Mouse (Mus musculus): ENCODE data around the gene Tmbim1. TPM values are rescaled to one million over a fixed set of nuclear protein-coding genes. Genes with fewer than 3 reads are reported as not detected.

The Tmbim1 gene
- polyA plus RNA-seq, 1 experiment from 2014 or later = 31.2 TPM

DNA sequence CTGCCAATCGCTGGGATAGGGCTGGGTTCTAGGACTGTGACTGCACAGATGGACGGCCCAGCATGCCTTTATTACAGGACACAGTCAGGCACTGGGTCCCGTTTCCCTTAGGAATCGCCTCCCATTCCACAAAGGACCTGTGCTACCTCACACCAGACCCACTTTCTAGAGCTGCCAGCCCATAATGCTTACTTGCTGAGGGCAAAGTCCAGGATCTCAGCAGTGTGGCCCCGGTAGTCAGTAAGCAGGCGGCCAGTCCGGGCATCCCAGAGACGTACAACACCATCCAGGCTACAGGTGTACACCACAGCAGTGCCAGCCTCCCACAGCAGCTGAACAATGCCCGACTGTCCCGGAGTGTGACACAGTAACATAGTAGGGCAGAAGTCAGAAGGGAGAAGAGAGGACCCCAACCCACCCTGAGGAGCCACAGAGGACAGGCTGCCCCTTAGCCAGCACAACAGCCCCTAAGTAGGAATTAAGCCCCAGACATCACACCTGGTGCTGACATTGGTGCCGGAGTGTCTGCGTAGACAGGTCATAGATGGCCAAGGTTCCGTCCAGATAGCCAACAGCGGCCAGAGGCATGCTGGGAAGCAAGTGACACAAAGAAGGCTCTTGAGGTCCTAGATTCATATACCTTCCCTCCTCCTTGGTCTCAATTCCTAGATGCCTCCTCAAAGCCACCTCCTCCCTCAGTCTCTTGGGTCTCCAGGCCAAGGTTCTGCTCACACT is 24.7 kb downstream of the Tmbim1 start:
- Histone ChIP-seq H3K9ac (no peak overlapping the region), H3K4me1 (peaks cover 51% of the 10 kb centered on the region), H3K27me3 (no peaks in the 10 kb centered on the region), H3K27ac (no peak overlapping the region), H3K9me3 (replicated peaks) (no peaks in the 10 kb centered on the region), H3K36me3 (peaks cover 49% of the 10 kb centered on the region), H3K4me3 (replicated peaks) (no peak overlapping the region), H3K4me2 (no peak overlapping the region)
- no peak for ATAC-seq (replicated peaks; ENCODE audit: low FRiP score)
- WGBS = 91% methylated on average over 14 of the region's 14 CpGs

DNA sequence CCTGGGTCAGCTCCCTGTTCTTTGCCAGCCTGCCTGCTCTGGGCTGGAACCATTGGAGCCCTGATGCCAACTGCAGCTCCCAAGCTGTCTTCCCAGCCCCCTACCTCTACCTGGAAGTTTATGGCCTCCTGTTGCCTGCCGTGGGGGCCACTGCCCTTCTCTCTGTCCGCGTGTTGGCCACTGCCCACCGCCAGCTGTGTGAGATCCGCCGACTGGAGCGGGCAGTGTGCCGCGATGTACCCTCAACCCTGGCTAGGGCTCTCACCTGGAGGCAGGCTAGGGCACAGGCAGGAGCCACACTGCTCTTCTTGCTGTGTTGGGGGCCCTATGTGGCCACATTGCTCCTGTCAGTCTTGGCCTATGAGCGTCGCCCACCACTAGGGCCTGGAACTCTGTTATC is 26.4 kb downstream of the Tmbim1 start:
- Histone ChIP-seq H3K27ac (no peak overlapping the region), H3K4me1 (peaks cover 60% of the 10 kb centered on the region), H3K4me2 (no peak overlapping the region), H3K9ac (no peak overlapping the region), H3K27me3 (no peaks in the 10 kb centered on the region), H3K9me3 (replicated peaks) (no peaks in the 10 kb centered on the region), H3K36me3 (peaks cover 49% of the 10 kb centered on the region), H3K4me3 (replicated peaks) (no peak overlapping the region)
- 83% methylated on average over 11 of the region's 11 CpGs for WGBS
- ATAC-seq (replicated peaks; ENCODE audit: low FRiP score) = no peak

DNA sequence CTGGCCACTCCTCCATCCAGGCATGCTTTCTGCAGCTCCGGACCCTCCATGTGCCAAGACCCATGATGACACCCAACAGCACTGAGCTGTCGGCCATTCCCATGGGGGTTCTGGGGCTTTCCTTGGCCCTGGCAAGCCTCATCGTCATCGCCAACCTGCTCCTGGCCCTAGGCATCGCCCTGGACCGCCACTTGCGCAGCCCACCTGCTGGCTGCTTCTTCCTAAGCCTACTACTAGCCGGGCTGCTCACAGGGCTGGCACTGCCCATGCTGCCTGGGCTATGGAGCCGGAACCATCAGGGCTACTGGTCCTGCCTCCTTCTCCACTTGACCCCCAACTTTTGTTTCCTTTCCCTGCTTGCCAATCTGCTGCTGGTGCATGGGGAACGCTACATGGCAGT is 26.9 kb downstream of the Tmbim1 start, which contains the start of gene Gpbar1:
Gene Gpbar1 (plus strand): TSS at position 13 of the 400 bp plus-strand sequence.
- peak within 1 kb of the TSS; percentile 7; the same call in 1 of the 2 replicates for H3K4me2 ChIP-seq
- H3K27ac ChIP-seq = peak within 1 kb of the TSS; percentile 34
- peaks cover 58% of the 10 kb centered on the region for H3K4me1 ChIP-seq
- no peak within 1 kb of the TSS for H3K4me3 ChIP-seq (replicated peaks)
- WGBS = 87% methylated on average over 10 of the region's 10 CpGs
- H3K36me3 ChIP-seq = peaks cover 49% of the 10 kb centered on the region
- no peaks in the 10 kb centered on the region for H3K27me3 ChIP-seq
- ATAC-seq (replicated peaks; ENCODE audit: low FRiP score) = no peak
- no peaks in the 10 kb centered on the region for H3K9me3 ChIP-seq (replicated peaks)
- H3K9ac ChIP-seq = 0 out of 2 replicates have a peak within 1 kb of the TSS, but pooled peaks have one; percentile 14

DNA sequence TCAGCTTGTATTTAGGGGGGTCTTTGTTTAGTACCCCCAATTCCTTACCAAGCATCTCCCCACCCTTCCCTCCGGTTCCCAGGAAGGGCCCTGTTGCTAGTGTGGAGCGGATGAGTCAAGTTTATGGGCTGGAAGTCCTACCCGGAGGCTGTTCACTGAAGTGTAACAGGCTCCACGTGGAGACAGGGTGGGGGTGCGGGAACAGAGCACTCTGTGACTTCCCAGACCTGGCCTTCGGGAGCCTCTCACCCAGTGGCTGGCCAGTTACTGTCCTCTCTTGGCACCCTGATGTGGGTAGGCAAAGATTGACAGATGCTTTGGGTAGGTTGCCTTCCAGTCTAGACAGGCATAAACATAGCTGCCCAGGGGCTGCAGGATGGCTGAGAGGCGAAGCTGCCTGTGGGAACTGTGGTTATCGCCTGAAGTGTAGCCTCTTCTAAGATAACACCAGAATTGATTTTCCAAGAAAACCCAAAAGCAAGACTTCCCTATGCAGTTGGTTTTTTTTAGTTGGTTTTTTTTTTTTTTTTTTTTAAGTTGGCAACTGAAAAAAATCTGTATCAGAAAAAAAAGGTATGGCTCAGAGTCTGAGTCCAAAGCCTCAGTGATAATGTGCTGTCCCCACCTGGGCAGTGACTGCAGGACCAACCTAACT is 27.4 kb downstream of the Tmbim1 start:
- WGBS = 29% methylated on average over 8 of the region's 8 CpGs
- Histone ChIP-seq H3K9me3 (replicated peaks) (no peaks in the 10 kb centered on the region), H3K9ac (0 out of 2 replicates have a peak overlapping the region, but pooled peaks have one; percentile 14), H3K27me3 (no peaks in the 10 kb centered on the region), H3K36me3 (peaks cover 46% of the 10 kb centered on the region), H3K4me1 (peaks cover 53% of the 10 kb centered on the region), H3K4me2 (peak overlapping the region; percentile 7; the same call in 1 of the 2 replicates), H3K4me3 (replicated peaks) (no peak overlapping the region), H3K27ac (peak overlapping the region; percentile 34)
- ATAC-seq (replicated peaks; ENCODE audit: low FRiP score) = peak; percentile 27

GRCm38 (mm10) chr1:74277041-74277440 is 28.4 kb downstream of the Tmbim1 start:
- Histone ChIP-seq H3K4me1 (peaks cover 48% of the 10 kb centered on the region), H3K9ac (no peak overlapping the region), H3K4me2 (peak overlapping the region; percentile 7; the same call in 1 of the 2 replicates), H3K4me3 (replicated peaks) (no peak overlapping the region), H3K27me3 (no peaks in the 10 kb centered on the region), H3K9me3 (replicated peaks) (no peaks in the 10 kb centered on the region), H3K27ac (no peak overlapping the region), H3K36me3 (peaks cover 36% of the 10 kb centered on the region)
- peak; percentile 20; the same call in 1 of the 2 replicates for ATAC-seq (replicated peaks; ENCODE audit: low FRiP score)
- 58% methylated on average over 6 of the region's 6 CpGs for WGBS

DNA sequence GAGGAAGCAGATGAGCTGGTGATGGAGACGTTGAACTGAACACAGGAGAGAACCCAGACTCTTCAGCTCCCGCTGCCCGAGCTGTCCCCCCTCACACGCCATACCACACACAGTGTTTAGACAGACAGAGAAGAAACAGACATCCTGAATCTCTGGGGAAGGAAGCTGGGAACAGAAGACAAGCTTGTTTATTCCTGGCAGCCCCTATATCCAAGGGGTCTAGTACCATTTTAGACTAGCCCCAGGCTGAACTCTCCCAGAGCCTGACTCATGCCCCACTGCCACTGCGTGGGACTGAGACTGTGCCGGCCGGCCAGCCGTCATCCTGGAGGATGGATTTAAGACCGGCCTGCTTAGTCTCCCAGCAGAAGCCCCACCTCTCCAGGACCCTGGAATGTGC is 30.4 kb downstream of the Tmbim1 start:
- H3K9me3 ChIP-seq (replicated peaks) = no peaks in the 10 kb centered on the region
- 11% methylated on average over 9 of the region's 9 CpGs for WGBS
- peaks cover 18% of the 10 kb centered on the region for H3K36me3 ChIP-seq
- no peak overlapping the region for H3K4me3 ChIP-seq (replicated peaks)
- peak overlapping the region; percentile 66 for H3K27ac ChIP-seq
- peaks cover 42% of the 10 kb centered on the region for H3K4me1 ChIP-seq
- peak overlapping the region; percentile 15; the same call in 1 of the 2 replicates for H3K4me2 ChIP-seq
- H3K27me3 ChIP-seq = no peaks in the 10 kb centered on the region
- no peak overlapping the region for H3K9ac ChIP-seq
- ATAC-seq (replicated peaks; ENCODE audit: low FRiP score) = no peak; the same call in 1 of the 2 replicates

- Histone ChIP-seq H3K27me3 (no peaks in the 10 kb centered on the region), H3K4me1 (peaks cover 20% of the 10 kb centered on the region), H3K4me2 (no peak overlapping the region), H3K4me3 (replicated peaks) (no peak overlapping the region), H3K27ac (no peak overlapping the region), H3K9me3 (replicated peaks) (no peaks in the 10 kb centered on the region), H3K36me3 (peaks cover 36% of the 10 kb centered on the region), H3K9ac (no peak overlapping the region)
- 75% methylated on average over 4 of the region's 4 CpGs for WGBS
- ATAC-seq (replicated peaks; ENCODE audit: low FRiP score) = no peak
Observed at GRCm38 (mm10) chr1:74271659-74272058, 33.8 kb downstream of the Tmbim1 start.

GRCm38 (mm10) chr1:74268750-74269149 is 36.7 kb downstream of the Tmbim1 start:
- Histone ChIP-seq H3K27me3 (no peaks in the 10 kb centered on the region), H3K4me1 (no peaks in the 10 kb centered on the region), H3K9me3 (replicated peaks) (no peaks in the 10 kb centered on the region), H3K4me2 (no peak overlapping the region), H3K27ac (no peak overlapping the region), H3K36me3 (peaks cover 65% of the 10 kb centered on the region), H3K4me3 (replicated peaks) (no peak overlapping the region), H3K9ac (no peak overlapping the region)
- no peak for ATAC-seq (replicated peaks; ENCODE audit: low FRiP score)
- 89% methylated on average over 8 of the region's 8 CpGs for WGBS

DNA sequence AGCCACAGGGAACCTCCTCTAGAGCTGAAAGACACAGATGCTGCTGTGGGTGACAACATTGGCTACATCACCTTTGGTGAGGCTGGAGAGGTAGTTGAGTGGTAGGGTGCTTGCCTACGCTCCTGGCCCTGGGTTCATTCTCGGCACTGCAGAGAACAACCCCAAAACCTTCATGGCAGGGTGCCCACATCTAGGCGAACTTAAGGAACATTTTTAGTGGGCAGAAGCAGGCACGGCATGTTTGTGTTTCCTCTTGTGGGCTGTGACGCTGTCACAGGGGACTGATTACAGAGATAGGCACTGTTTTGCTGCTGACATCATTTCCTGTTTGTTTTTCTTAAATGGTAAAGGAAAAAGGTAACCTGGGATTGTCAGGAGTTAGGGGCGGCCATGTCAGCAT is 42.9 kb downstream of the Tmbim1 start:
- H3K36me3 ChIP-seq = peaks cover 97% of the 10 kb centered on the region
- no peak for ATAC-seq (replicated peaks; ENCODE audit: low FRiP score)
- 86% methylated on average over 6 of the region's 6 CpGs for WGBS
- no peak overlapping the region for H3K4me3 ChIP-seq (replicated peaks)
- H3K4me1 ChIP-seq = no peaks in the 10 kb centered on the region
- no peak overlapping the region for H3K4me2 ChIP-seq
- no peaks in the 10 kb centered on the region for H3K9me3 ChIP-seq (replicated peaks)
- H3K27ac ChIP-seq = no peak overlapping the region
- H3K9ac ChIP-seq = no peak overlapping the region
- H3K27me3 ChIP-seq = no peaks in the 10 kb centered on the region

GRCm38 (mm10) chr1:74256782-74257181 is 48.6 kb downstream of the Tmbim1 start:
- no peak overlapping the region for H3K27ac ChIP-seq
- peaks cover 94% of the 10 kb centered on the region for H3K36me3 ChIP-seq
- H3K4me3 ChIP-seq (replicated peaks) = no peak overlapping the region
- H3K4me2 ChIP-seq = no peak overlapping the region
- H3K27me3 ChIP-seq = no peaks in the 10 kb centered on the region
- WGBS = 78% methylated on average over 4 of the region's 4 CpGs
- H3K4me1 ChIP-seq = no peaks in the 10 kb centered on the region
- no peak overlapping the region for H3K9ac ChIP-seq
- no peaks in the 10 kb centered on the region for H3K9me3 ChIP-seq (replicated peaks)
- no peak for ATAC-seq (replicated peaks; ENCODE audit: low FRiP score)

- Histone ChIP-seq H3K4me1 (no peaks in the 10 kb centered on the region), H3K9ac (no peak overlapping the region), H3K27me3 (no peaks in the 10 kb centered on the region), H3K36me3 (peaks cover 94% of the 10 kb centered on the region), H3K27ac (no peak overlapping the region), H3K4me3 (replicated peaks) (no peak overlapping the region), H3K9me3 (replicated peaks) (no peaks in the 10 kb centered on the region), H3K4me2 (no peak overlapping the region)
- ATAC-seq (replicated peaks; ENCODE audit: low FRiP score) = no peak
- WGBS = 96% methylated on average over 8 of the region's 8 CpGs
Observed at GRCm38 (mm10) chr1:74255704-74256345, 49.6 kb downstream of the Tmbim1 start.

- H3K27me3 ChIP-seq = no peaks in the 10 kb centered on the region
- peaks cover 77% of the 10 kb centered on the region for H3K36me3 ChIP-seq
- ATAC-seq (replicated peaks; ENCODE audit: low FRiP score) = no peak
- H3K4me2 ChIP-seq = no peak overlapping the region
- H3K4me1 ChIP-seq = peaks cover 33% of the 10 kb centered on the region
- no peak overlapping the region for H3K4me3 ChIP-seq (replicated peaks)
- peak overlapping the region; percentile 91 for H3K27ac ChIP-seq
- no peaks in the 10 kb centered on the region for H3K9me3 ChIP-seq (replicated peaks)
- H3K9ac ChIP-seq = no peak overlapping the region
- WGBS = 83% methylated on average over 4 of the region's 4 CpGs
Observed at GRCm38 (mm10) chr1:74250096-74250495, 55.3 kb downstream of the Tmbim1 start.
